Mouse (Mus musculus): Measurements from ENCODE around the gene Pdzd3. TPM values are rescaled to one million over a fixed set of nuclear protein-coding genes. Genes with fewer than 3 reads are reported as not detected.

The Pdzd3 gene
- total RNA-seq, 2 experiments from 2014 or later, result 0.40 to 0.72 TPM

DNA sequence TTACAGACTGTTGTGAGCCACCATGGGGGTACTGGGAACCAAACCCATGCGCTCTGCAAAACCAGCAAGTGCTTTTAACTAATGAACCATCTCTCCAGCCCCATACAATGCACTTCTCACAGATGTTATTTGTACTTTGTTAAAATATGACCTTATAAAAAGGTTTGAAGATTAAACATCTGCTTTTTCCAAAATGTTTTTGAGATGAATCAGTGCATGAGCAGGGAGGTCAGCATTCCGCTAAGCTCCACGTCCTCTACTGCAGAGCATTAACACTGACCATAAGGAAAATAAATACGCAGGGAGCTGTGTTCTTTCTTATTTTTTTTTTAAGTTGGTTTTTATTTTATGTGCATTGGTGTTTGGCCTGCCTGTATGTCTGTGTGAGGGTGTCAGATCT is 38.9 kb downstream of the Pdzd3 start:
- intact Hi-C loops (cut with DNase I), result no loop called here
- no peak for DNase-seq

DNA sequence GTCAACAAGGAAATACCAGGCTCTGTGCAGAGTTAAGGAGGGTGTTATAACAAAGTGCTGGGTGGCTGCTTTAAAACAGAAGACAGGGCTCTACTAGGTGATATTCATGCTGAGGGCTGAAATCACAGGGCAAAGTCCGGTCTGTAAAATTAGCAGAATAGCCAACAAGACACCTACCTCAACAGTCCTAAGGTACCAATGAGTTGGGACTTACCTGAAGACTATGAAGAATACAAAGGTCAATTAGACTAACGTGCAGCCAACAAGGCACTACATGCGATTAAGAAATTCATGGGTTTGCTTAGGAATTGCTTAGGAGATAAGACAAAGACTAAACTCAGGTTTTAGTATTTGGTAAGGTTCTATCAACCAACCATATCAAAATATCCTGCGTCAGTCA is 41.9 kb downstream of the Pdzd3 start:
- intact Hi-C loops (cut with DNase I), result no loop called here
- DNase-seq, result no peak

DNA sequence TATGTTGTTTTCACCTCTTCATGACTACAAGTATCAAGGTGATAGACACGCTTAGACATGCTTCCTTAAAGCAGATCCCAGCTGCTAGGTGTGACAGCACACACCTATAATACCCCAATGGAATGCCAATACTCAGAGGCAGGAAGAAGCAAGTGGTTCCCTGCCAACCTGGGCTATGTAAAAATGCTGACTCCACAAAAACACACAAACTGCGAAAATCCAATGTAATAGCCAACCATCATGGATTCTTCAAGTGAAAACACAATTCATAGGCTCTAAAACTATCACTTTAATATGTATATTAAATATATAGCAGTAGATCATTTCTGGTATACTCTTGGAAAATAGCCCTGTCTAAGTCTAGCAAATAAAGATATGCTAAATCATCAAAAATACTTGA is 43.4 kb downstream of the Pdzd3 start:
- intact Hi-C loops (cut with DNase I), result no loop called here
- DNase-seq, result no peak

DNA sequence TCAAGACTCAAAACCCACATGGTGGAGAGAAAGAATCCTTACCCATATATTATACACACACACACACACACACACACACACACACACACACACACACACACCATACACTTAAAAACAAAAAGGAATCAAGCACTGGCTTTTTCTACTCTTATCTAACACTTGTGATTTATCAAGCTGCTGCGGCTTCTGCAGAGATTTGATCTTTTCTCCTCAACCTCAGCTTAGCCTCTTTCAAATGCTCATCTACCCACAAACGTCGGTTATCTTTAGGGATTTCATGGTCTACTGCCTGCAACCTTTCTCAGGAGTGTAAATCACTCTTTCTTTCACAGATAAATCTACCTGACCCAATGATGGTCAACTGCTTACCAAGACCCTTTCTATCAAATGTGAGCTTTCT is 50.8 kb downstream of the Pdzd3 start:
- intact Hi-C loops (cut with DNase I), result no loop called here
- no peak for DNase-seq

DNA sequence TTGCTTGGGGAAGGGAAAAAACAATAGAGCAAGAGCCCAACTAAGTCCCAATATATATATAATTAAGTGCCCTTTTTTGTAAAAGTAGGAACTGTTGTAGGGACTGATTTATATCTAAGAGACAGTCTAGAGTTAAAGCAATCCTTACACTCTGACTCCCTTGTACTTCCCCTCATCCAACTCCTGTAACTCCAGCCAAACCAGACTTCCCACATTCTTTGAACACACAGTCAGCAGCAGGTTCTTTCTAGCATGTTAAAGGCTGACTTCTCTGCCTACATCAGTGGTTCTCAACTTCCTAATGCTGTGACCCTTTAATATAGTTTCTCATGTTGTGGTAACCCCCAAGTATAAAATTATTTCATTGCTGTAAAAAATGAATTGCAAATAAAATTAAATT is 51.7 kb downstream of the Pdzd3 start:
- DNase-seq, result no peak
- intact Hi-C loops (cut with DNase I), result no loop called here

DNA sequence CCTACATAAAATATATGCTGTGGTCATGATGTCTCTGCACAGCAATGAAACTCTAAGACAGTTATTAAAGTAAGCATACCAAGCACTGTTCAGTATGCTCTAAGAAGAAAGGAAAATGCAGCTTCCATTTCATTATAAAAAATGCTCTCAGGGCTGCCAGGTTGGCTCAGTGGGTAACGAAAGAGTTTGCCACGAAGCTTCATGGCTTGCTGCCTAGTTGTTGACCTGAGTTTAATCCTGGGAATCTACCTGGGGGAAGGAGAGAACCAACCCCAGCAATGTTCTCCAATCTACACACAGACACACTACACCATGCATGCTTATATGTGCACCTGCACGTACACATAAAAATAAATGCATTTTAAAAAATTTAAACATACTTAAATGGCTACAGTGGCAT is 52.1 kb downstream of the Pdzd3 start:
- no peak for DNase-seq
- intact Hi-C loops (cut with DNase I), result no loop called here

Other genes starting within 250 kb of the Pdzd3 start
- gene Thy1, start 208.1 kb downstream of the Pdzd3 start, total RNA-seq (2021), result 100 to 1,000 TPM; 130 to 177 TPM
- gene Usp2, start 184.4 kb downstream of the Pdzd3 start, total RNA-seq (2021), result 10 to 100 TPM; 30.2 to 31.9 TPM
- gene Mfrp, start 149.7 kb downstream of the Pdzd3 start, total RNA-seq (2021), result not detected
- gene C1qtnf5, start 144.2 kb downstream of the Pdzd3 start, total RNA-seq (2021), result 10 to 100 TPM in 1 of 2 experiments, 1 to 10 TPM in 1; 5.3 to 10.6 TPM
- under 1 TPM in 1 of 2 experiments, not detected in 1; 0.44 TPM for gene Gm49380, start 138.0 kb downstream of the Pdzd3 start, total RNA-seq (2021)
- gene Rnf26, start 138.0 kb downstream of the Pdzd3 start, total RNA-seq (2021), result 10 to 100 TPM; 31.1 to 33.1 TPM
- gene Mcam, start 117.0 kb downstream of the Pdzd3 start, total RNA-seq (2021), result 10 to 100 TPM; 13.7 to 16.9 TPM
- gene Cbl, start 17.4 kb downstream of the Pdzd3 start, total RNA-seq (2021), result 10 to 100 TPM; 58.4 to 62.4 TPM
- gene Ccdc153, start 10.8 kb downstream of the Pdzd3 start, total RNA-seq (2021), result 1 to 10 TPM; 3.5 to 4.6 TPM
- gene Nlrx1, start 17.1 kb upstream of the Pdzd3 start, total RNA-seq (2021), result 1 to 10 TPM; 8.3 to 8.8 TPM
- 10 to 100 TPM; 64.0 to 71.1 TPM for gene Abcg4, start 37.1 kb upstream of the Pdzd3 start, total RNA-seq (2021)
- gene Hinfp, start 54.2 kb upstream of the Pdzd3 start, total RNA-seq (2021), result 10 to 100 TPM; 34.0 to 35.8 TPM
- 10 to 100 TPM; 69.5 to 74.9 TPM for gene C2cd2l, start 68.8 kb upstream of the Pdzd3 start, total RNA-seq (2021)
- 10 to 100 TPM; 20.4 to 22.2 TPM for gene Dpagt1, start 74.5 kb upstream of the Pdzd3 start, total RNA-seq (2021)
- gene H2afx, start 83.2 kb upstream of the Pdzd3 start, total RNA-seq (2021), result 10 to 100 TPM; 81.0 to 82.7 TPM
- 10 to 100 TPM; 21.5 to 23.8 TPM for gene Hmbs, start 92.8 kb upstream of the Pdzd3 start, total RNA-seq (2021)
- gene Vps11, start 110.2 kb upstream of the Pdzd3 start, total RNA-seq (2021), result 10 to 100 TPM; 39.5 to 45.9 TPM
- gene Hyou1, start 128.0 kb upstream of the Pdzd3 start, total RNA-seq (2021), result 10 to 100 TPM; 87.2 to 90.0 TPM
- gene Slc37a4, start 145.4 kb upstream of the Pdzd3 start, total RNA-seq (2021), result 10 to 100 TPM; 41.5 to 44.9 TPM
- 1,000 to 10,000 TPM in 1 of 2 experiments, 100 to 1,000 TPM in 1; 978 to 1,068 TPM for gene Rps25, start 155.7 kb upstream of the Pdzd3 start, total RNA-seq (2021)
- gene Trappc4, start 156.1 kb upstream of the Pdzd3 start, total RNA-seq (2021), result 100 to 1,000 TPM; 126 to 129 TPM
- 10 to 100 TPM; 21.6 to 23.4 TPM for gene Ccdc84, start 167.1 kb upstream of the Pdzd3 start, total RNA-seq (2021)
- not detected for gene Foxr1, start 189.7 kb upstream of the Pdzd3 start, total RNA-seq (2021)
- gene Upk2, start 203.5 kb upstream of the Pdzd3 start, total RNA-seq (2021), result not detected
- gene Bcl9l, start 231.4 kb upstream of the Pdzd3 start, total RNA-seq (2021), result 100 to 1,000 TPM; 109 to 113 TPM